Mouse (Mus musculus) cerebellum, adult 2 months (tissue): ENCODE measurements around the gene Lmbr1l. TPM values are rescaled to one million over a fixed set of nuclear protein-coding genes. Genes with fewer than 3 reads are reported as not detected.
"Not testable (repeated sequence)": the region's sequence is repeated elsewhere in the genome, so short reads cannot be mapped to it uniquely, and the experiment has no call there.

ENCODE experiments used
- DNase-seq, 2 experiments: peaks; one replicate each; pipeline ENCODE4 v3.0.0; 2021
- H3K27ac ChIP-seq: fragments of 200-500 bp; 2 replicates; pipeline ENCODE4 v1.5.1; 2012; ENCODE audit warnings: low read length, control low read depth, inconsistent platforms; ENCODE audit not compliant: insufficient read depth
- H3K27me3 ChIP-seq: fragments of 200-500 bp; 2 replicates; pipeline ENCODE4 v1.6.1; 2012; ENCODE audit warnings: inconsistent platforms, mild to moderate bottlenecking, low read length, moderate library complexity; ENCODE audit not compliant: control insufficient read depth, insufficient read depth
- H3K4me1 ChIP-seq: fragments of 200-500 bp; 2 replicates; pipeline ENCODE4 v1.6.1; 2011; ENCODE audit warnings: low read length; ENCODE audit not compliant: control insufficient read depth, insufficient read depth
- H3K4me3 ChIP-seq: fragments of 200-500 bp; replicated peaks from 2 replicates; pipeline ENCODE3; 2011; ENCODE audit warnings: mild to moderate bottlenecking, low read depth, low read length, control low read depth; ENCODE audit not compliant: insufficient read depth
- CTCF ChIP-seq: fragments of 200-500 bp; IDR thresholded peaks from 2 replicates; pipeline ENCODE4 v1.5.1; 2011; ENCODE audit warnings: low read depth, mild to moderate bottlenecking, control low read depth, low read length, moderate library complexity, borderline replicate concordance; ENCODE audit not compliant: insufficient read depth
- POLR2A ChIP-seq: fragments of 200-500 bp; IDR thresholded peaks from 2 replicates; pipeline ENCODE4 v1.6.1; 2011; ENCODE audit warnings: low read length, control low read depth, borderline replicate concordance; ENCODE audit not compliant: insufficient read depth
- WGBS: fragments of 180-500 bp; shearing (Covaris S2); methylation state at CpG from one replicate; pipeline ENCODE4 v1.1.7; 2018; 5-methylcytosine and 5-hydroxymethylcytosine counted together
- polyA plus RNA-seq: library from polyadenylated mRNA; depleted of rRNA; stranded (reverse); fragments of >200 nt; gene quantifications from 2 replicates; pipeline ENCODE4 v1.2.3, GENCODE M21; 2012

Gene Lmbr1l
- polyA plus RNA-seq, 1 experiment: 37.5 TPM

DNA sequence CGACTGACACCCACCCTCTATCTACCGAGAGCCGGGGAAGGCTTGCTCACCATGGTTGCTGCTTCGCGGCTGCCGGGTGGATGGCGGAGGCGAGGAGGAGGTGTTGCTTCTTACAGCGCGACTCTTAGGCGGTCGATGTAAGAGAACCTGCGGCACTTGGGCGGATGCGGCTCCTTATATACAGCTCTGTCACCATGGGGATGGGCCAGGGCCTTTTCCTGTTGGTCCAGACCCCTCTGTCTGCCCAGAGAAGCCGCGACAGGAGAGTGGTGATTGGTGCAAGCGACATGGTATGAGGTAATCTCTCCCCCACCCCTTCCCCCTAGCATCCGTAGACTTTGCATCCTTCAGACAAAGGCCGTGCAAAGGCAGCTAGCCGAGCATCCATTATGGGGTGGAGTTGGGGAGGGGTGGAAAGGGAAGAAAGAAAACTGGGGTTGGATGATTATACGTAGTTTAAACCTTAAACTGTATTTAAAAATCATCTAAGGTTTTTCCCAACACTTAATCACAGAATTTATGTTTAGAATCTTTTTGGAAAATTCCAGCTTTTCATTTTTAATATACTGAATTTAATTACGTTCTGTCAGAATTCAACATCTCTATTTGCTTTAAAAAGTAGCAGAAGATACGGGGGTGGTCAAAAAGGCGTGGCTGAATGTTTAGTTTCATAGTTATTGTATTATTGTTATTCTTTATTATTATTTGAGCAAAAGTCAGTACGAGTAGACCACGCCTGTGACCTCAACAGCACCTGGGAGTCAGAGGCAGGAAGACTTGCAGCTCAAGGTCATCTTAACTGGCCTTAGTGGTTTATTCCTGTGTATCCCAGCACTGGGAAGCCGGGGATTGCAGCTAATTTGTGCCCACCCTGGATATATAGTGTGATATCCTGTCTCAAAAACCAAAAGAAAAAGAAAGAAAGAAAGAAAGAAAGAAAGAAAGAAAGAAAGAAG lies 35.6 kb upstream of the Lmbr1l start, which contains the start of the genes Gm49450 and Tuba1a:
Gene Gm49450, minus strand, starts transcription at position 151 of the 956 bp plus-strand sequence.
Gene Tuba1a, minus strand, starts transcription at position 303 of the 956 bp plus-strand sequence.
- Histone ChIP-seq H3K4me1 (peaks cover 4% of the 10 kb centered on the region; the same call in 1 of the 2 replicates), H3K27ac (peak within 1 kb of the TSS; percentile 98), H3K4me3 (peak within 1 kb of the TSS; percentile 94), H3K27me3 (no peaks in the 10 kb centered on the region)
- TF ChIP-seq POLR2A: peak; percentile 100
- no peak for TF ChIP-seq CTCF
- peak; percentile 99 for DNase-seq
- 1% methylated on average over 28 of the region's 28 CpGs for WGBS

GRCm38 (mm10) chr15:98952751-98953400 lies 34.8 kb upstream of the Lmbr1l start:
- H3K4me1 ChIP-seq: peaks cover 4% of the 10 kb centered on the region; the same call in 1 of the 2 replicates
- no peaks in the 10 kb centered on the region for H3K27me3 ChIP-seq
- WGBS: under 1% methylated on average over 41 of the region's 41 CpGs
- TF ChIP-seq CTCF: peak; percentile 11; the same call in 1 of the 2 replicates
- TF ChIP-seq POLR2A: no peak
- peak overlapping the region; percentile 97 for H3K27ac ChIP-seq
- peak overlapping the region; percentile 94 for H3K4me3 ChIP-seq
- peak in 1 of 2 experiments; percentile 80 for DNase-seq

DNA sequence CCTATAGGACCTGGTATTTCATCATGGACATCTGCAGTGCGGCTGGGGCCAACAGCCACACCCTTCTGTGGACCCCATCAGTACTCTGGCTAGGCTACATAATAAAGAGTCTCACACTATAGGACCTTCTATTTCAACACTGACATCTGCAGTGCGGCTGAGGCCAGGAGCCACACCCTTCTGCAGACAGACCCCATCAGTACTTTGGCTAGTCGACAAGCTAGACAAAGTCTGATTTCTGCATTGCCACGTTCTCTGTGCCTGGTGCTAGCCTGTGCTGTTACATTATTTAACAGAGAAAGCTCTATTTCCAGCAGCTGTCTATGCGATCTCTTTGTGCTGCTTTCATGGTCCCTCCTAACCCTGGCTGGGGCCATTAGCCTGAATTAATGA lies 34.0 kb upstream of the Lmbr1l start:
- TF ChIP-seq CTCF (no peak), POLR2A (no peak)
- 0% methylated on average over 5 of the region's 5 CpGs for WGBS

GRCm38 (mm10) chr15:98951122-98952062 lies 33.4 kb upstream of the Lmbr1l start:
- H3K4me3 ChIP-seq: peak overlapping the region; percentile 94
- H3K27ac ChIP-seq: peak overlapping the region; percentile 88; the same call in 1 of the 2 replicates
- H3K27me3 ChIP-seq, H3K4me1 ChIP-seq: not testable (repeated sequence)
- peak; percentile 53 to 57 for DNase-seq
- 5% methylated on average over 11 of the region's 15 CpGs for WGBS

More for the DNA sequence above, 34.0 kb upstream of the Lmbr1l start:
- peak in 1 of 2 experiments; percentile 31 for DNase-seq
- H3K27ac ChIP-seq: peak overlapping the region; percentile 88
- H3K4me3 ChIP-seq: peak overlapping the region; percentile 94
- no peaks in the 10 kb centered on the region for H3K27me3 ChIP-seq
- peaks cover 4% of the 10 kb centered on the region; the same call in 1 of the 2 replicates for H3K4me1 ChIP-seq

- Histone ChIP-seq H3K27me3 (no peaks in the 10 kb centered on the region), H3K27ac (no peak overlapping the region), H3K4me1 (peaks cover 4% of the 10 kb centered on the region; the same call in 1 of the 2 replicates), H3K4me3 (no peak overlapping the region)
- 28% methylated on average over 3 of the region's 3 CpGs for WGBS
- TF ChIP-seq CTCF (no peak), POLR2A (no peak)
- no peak for DNase-seq
Observed at GRCm38 (mm10) chr15:98949607-98949892, 31.5 kb upstream of the Lmbr1l start.

DNA sequence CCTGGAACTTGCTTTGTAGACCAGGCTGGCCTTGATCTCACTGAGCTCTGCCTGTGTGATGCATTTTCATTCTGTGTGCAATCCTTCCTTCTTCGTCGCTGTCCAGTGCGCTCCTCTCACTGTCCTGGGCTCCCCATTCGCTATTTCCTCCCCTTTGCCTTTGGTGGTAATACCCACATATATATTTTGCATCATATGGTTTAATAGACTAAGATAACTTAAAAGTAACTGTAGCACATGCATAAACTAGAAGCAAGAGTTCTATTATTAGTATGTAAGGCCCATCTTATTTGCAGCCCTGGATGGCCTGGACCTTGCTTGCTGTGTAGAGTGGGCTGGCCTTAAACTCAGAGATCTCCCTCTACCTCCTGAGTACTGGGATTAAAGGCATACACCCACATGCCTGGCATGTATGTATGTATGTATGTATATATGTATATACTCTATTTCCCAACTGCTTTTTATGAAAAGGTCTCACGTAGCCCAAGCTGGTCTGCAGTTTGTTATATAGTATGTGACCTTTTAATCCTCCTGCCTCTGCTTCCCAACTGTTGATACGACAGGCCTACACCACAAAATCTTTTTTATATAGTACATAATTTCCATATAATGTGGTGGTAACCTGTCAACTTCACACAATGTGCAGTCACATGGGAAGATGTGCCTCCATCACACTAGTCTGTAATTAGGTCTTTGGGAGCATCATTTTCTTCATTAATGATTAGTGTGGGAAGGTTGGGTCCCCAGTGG lies 31.0 kb upstream of the Lmbr1l start:
- Histone ChIP-seq H3K27ac (no peak overlapping the region), H3K27me3 (no peaks in the 10 kb centered on the region), H3K4me3 (no peak overlapping the region), H3K4me1 (peaks cover 4% of the 10 kb centered on the region; the same call in 1 of the 2 replicates)
- 48% methylated on average over 6 of the region's 6 CpGs for WGBS
- no peak for DNase-seq
- no peak for TF ChIP-seq CTCF
- TF ChIP-seq POLR2A: no peak

DNA sequence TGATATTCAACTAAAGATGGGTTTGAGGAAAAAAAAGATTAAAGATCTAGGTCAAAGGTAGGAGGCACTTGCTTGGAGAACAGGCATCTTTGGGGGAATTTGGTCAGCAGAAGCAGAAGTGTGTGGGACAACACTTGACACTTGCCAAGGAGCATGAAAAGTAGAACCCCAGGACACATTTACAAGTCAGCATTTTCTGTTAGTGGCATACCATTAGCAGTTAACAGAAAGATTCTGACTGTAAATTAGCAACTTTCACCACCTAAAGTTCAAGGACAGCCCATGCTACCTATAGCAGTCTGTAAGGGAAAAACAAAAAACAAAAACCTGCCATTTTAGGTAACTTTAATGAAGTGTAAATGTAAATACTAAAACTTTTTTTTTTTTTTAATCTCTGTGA lies 30.4 kb upstream of the Lmbr1l start:
- no peak for TF ChIP-seq POLR2A
- TF ChIP-seq CTCF: no peak
- Histone ChIP-seq H3K27me3 (no peaks in the 10 kb centered on the region), H3K4me3 (no peak overlapping the region), H3K27ac (no peak overlapping the region), H3K4me1 (peaks cover 4% of the 10 kb centered on the region; the same call in 1 of the 2 replicates)
- DNase-seq: no peak
